Mouse (Mus musculus) gastrocnemius, adult 18-20 months (tissue): ENCODE measurements around the gene Crygn. TPM values are rescaled to one million over a fixed set of nuclear protein-coding genes. Genes with fewer than 3 reads are reported as not detected.
"Not testable (repeated sequence)": the region's sequence is repeated elsewhere in the genome, so short reads cannot be mapped to it uniquely, and the experiment has no call there.

Experiments used
- DNase-seq: peaks from one replicate; pipeline ENCODE4 v3.0.0; 2021; ENCODE audit warnings: low spot score
- long read RNA-seq, 2 experiments: library from polyadenylated mRNA; stranded (forward); transcript quantifications; one replicate each; pipeline ENCODE4 v2.0.0; 2021
- total RNA-seq, 2 experiments: library from RNA; stranded (reverse); gene quantifications; 2 replicates each; pipeline ENCODE4 v1.2.3; 2021

Gene Crygn
- total RNA-seq = not detected
- long read RNA-seq, experiment 1, partial matches to known transcripts = 0 of 1 reads
- long read RNA-seq, experiment 1, other reads (novel, unspliced or antisense) = 1 of 1 reads
- long read RNA-seq, experiment 2, partial matches to known transcripts = 0 of 2 reads
- long read RNA-seq, experiment 2, other reads (novel, unspliced or antisense) = 1 of 2 reads

GRCm38 (mm10) chr5:24757816-24758215 lies at the start of gene Crygn:
Gene Crygn, minus strand, starts transcription at chr5:24758008.
- no peak for DNase-seq

- no peak for DNase-seq
These were observed 47.4 kb upstream of the Crygn start for GRCm38 (mm10) chr5:24805222-24805621.

GRCm38 (mm10) chr5:24804661-24805060 lies 46.9 kb upstream of the Crygn start:
- DNase-seq = no peak

GRCm38 (mm10) chr5:24801841-24802624 lies 44.2 kb upstream of the Crygn start:
- no peak for DNase-seq

GRCm38 (mm10) chr5:24800416-24800815 lies 42.6 kb upstream of the Crygn start:
- no peak for DNase-seq

GRCm38 (mm10) chr5:24798639-24799038 lies 40.8 kb upstream of the Crygn start:
- DNase-seq = no peak

- DNase-seq = no peak
These were observed 40.0 kb upstream of the Crygn start for GRCm38 (mm10) chr5:24797858-24798257.

- DNase-seq = no peak
These were observed 35.2 kb upstream of the Crygn start for GRCm38 (mm10) chr5:24792961-24793360.

- DNase-seq = no peak
These were observed 25.1 kb upstream of the Crygn start for GRCm38 (mm10) chr5:24782957-24783356.

GRCm38 (mm10) chr5:24781048-24781447 lies 23.2 kb upstream of the Crygn start:
- no peak for DNase-seq

GRCm38 (mm10) chr5:24779881-24780512 lies 22.2 kb upstream of the Crygn start:
- DNase-seq = peak; percentile 29

- no peak for DNase-seq
These were observed 21.5 kb upstream of the Crygn start for GRCm38 (mm10) chr5:24779321-24779720.

GRCm38 (mm10) chr5:24778843-24779140 lies 21.0 kb upstream of the Crygn start:
- DNase-seq = no peak

- DNase-seq = no peak
These were observed 20.5 kb upstream of the Crygn start for GRCm38 (mm10) chr5:24778082-24778842.

GRCm38 (mm10) chr5:24776681-24777080 lies 18.9 kb upstream of the Crygn start:
- DNase-seq = no peak

- DNase-seq = not testable (repeated sequence)
These were observed 16.7 kb upstream of the Crygn start for GRCm38 (mm10) chr5:24774549-24774948.

GRCm38 (mm10) chr5:24756931-24757330 lies 877 bp downstream of the Crygn start:
- no peak for DNase-seq

- no peak for DNase-seq
These were observed 5.7 kb downstream of the Crygn start for GRCm38 (mm10) chr5:24752175-24752498.

GRCm38 (mm10) chr5:24751305-24752174 lies 6.3 kb downstream of the Crygn start:
- DNase-seq = peak; percentile 46

GRCm38 (mm10) chr5:24750321-24751304 lies 7.2 kb downstream of the Crygn start:
- peak; percentile 87 for DNase-seq
